Mouse (Mus musculus): ENCODE results near the gene Hspa8. TPM values are rescaled to one million over a fixed set of nuclear protein-coding genes. Genes with fewer than 3 reads are reported as not detected.
"Not testable (repeated sequence)": the region's sequence is repeated elsewhere in the genome, so short reads cannot be mapped to it uniquely, and the experiment has no call there.

The Hspa8 gene
- total RNA-seq, 2 experiments from 2014 or later: 2,467 to 3,514 TPM

DNA sequence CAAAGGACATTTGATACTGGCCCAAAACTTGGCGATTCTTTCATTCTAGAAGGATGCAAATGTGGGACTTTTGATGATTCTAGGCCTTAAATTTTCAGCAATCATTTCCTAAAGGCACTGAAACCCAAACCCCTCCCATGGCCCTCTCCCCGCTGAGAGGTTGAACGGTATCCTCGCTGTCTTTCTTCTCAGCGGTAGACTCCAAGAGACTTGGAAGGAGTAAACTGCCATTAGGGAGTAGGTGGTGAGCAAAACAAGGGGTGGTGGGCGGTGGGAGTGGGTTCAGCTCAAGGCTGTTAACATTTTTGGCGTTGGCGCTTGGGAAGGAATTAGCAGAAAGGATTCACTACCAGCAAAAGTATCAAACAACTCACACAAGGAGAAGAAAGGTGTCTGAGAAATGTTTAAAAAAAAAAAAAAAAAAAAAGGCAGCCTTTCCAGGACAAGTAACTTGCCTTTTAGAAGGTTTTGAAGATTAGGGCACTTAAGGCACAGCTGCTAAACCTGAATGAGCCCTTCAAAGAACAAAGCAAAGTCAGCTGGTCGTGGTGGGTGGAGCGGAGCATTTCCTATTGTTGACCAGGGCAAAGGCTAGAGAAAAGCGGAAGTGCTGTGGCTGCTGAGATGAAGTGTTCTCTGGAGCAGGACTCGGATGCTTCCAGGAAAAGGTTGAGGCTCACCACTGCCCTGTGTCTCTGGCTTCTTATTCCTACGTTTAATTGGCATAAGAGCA, 17.0 kb upstream of the Hspa8 start:
- peak; percentile 77 for ATAC-seq (ENCODE audit: poor library complexity, severe bottlenecking)

- ATAC-seq (ENCODE audit: poor library complexity, severe bottlenecking): no peak
Measured at GRCm38 (mm10) chr9:40784374-40784967, 16.3 kb upstream of the Hspa8 start.

DNA sequence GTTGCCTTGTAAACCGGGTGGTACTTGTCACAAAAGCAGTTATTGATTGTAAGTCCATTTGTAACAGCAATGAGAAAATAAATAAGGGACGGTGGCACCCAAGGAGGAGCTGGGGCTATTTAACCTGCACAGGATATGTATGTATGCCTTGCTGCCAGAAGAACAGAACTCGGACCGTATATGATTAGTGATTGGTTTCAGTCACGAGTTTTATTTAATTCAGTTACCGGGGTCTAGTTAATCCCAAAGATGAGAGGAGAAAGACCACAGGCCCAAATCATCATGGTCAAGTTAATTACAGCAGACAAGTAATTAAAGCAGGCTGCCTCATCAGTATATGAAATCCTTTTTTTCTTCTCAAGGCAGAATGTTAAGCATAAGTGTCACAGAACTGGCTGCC, 15.3 kb upstream of the Hspa8 start:
- ATAC-seq (ENCODE audit: poor library complexity, severe bottlenecking): no peak

DNA sequence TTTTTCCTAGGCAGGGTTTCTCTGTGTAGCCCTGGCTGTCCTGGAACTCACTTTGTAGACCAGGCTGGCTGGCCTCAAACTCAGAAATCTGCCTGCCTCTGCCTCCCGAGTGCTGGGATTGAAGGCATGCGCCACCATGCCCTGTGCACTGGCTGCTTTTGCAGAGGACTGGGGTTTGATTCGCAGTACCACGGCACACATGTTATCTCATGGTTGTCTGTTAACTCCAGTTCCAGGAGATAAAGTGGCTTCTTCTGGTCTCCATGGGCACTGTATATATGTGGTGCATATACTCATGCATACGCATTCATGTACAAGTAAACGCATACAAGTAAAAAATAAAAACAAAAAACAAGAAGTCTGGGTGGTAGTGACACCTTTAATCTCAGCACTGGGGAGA, 14.0 kb upstream of the Hspa8 start:
- ATAC-seq (ENCODE audit: poor library complexity, severe bottlenecking): not testable (repeated sequence)

- no peak for ATAC-seq (ENCODE audit: poor library complexity, severe bottlenecking)
Measured at GRCm38 (mm10) chr9:40791864-40792633, 8.7 kb upstream of the Hspa8 start.

DNA sequence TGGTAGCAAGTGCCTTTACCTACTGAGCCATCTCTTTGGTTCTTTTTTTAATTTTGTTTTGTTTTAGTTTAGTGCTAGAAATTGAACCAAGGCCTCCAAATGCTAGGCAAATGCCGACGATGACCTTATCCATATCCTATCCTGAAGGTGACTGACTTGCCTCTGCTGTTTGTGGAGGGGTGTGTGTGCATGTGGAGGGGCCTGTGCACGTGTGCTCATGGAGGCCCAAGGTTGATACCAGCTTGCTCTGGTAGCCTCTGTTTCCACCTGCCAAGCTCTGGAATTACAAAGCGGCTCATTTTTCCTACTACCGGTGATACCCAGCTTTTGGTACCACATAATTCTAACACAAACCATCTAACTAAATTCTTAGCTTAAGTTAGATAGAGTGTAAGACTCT, 7.2 kb upstream of the Hspa8 start:
- ATAC-seq (ENCODE audit: poor library complexity, severe bottlenecking): no peak

DNA sequence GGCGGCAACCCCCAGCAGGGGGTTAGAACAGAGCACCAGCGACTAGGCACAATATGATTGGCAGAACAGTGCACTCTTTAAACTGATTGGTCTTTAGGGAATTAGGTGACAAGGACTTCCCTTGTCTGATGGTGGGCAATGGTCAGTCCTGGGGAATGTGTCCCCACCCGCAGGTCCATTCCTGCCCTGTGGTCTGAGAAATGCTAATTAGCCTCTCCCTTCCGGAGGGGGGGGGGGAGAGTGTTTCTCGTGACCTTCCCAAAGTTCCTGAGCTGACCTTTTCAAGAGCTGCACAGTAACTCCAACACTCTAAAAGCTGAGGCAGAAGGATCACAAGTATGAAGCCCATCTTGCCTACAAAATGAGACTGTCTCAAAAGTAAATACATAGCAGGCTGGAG, 6.5 kb upstream of the Hspa8 start:
- ATAC-seq (ENCODE audit: poor library complexity, severe bottlenecking): no peak

GRCm38 (mm10) chr9:40794926-40795325, 5.9 kb upstream of the Hspa8 start:
- ATAC-seq (ENCODE audit: poor library complexity, severe bottlenecking): no peak

DNA sequence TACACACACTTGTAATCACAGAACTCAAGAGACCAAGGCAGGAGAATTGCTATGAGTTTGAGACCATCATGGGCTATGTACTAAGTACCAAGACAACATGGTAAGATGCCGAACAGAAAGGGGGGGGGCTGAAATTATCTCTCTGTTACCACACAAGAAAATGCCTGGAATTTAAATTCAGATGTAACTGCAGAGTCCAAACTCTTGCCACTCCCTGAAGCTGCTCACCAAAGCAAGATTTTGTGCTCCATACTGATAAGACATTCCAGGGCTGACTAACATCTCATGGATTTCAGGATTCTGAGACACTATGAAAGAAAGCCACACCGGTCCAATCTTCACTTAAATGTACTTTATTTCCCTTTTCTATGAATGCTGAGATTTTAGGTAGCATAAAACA, 5.2 kb upstream of the Hspa8 start:
- ATAC-seq (ENCODE audit: poor library complexity, severe bottlenecking): no peak

- ATAC-seq (ENCODE audit: poor library complexity, severe bottlenecking): no peak
Measured at GRCm38 (mm10) chr9:40796054-40796453, 4.7 kb upstream of the Hspa8 start.

GRCm38 (mm10) chr9:40798247-40798960, 2.4 kb upstream of the Hspa8 start:
- no peak for ATAC-seq (ENCODE audit: poor library complexity, severe bottlenecking)

- ATAC-seq (ENCODE audit: poor library complexity, severe bottlenecking): no peak
Measured at GRCm38 (mm10) chr9:40799112-40799511, 1.7 kb upstream of the Hspa8 start.

GRCm38 (mm10) chr9:40799837-40800501, 815 bp upstream of the Hspa8 start:
- peak; percentile 43 for ATAC-seq (ENCODE audit: poor library complexity, severe bottlenecking)

DNA sequence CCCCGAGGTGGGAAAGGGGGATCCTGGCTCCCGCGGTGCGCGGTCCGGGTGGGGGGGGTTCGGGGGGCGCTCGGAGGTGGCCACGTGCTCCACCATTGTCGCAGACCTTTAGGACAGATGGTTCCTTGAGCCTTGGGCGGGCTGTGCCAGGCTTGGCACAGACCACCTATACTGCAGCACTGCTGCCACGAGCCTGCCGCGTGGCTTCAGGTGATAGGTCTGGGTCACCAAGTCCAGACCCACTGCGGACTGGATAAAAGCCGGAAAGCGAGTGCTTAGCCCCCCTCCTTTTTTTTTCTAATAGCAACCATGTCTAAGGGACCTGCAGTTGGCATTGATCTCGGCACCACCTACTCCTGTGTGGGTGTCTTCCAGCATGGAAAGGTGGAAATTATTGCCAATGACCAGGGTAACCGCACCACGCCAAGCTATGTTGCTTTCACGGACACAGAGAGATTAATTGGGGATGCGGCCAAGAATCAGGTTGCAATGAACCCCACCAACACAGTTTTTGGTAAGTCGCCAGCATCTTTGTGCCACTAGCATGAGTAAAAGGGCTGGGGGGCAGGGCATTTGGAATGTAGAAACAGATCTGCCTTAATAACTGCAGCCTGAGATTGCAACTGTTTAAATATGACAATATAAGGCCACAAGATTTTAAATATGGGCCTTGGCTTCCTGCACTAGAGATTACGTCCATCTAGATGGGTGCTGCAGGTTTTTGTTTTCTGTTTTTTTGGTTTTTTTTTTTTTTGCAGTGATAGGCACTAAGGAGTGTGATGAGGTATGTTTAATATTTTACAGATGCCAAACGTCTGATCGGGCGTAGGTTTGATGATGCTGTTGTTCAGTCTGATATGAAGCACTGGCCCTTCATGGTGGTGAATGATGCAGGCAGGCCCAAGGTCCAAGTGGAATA, 1.1 kb downstream of the Hspa8 start:
- ATAC-seq (ENCODE audit: poor library complexity, severe bottlenecking): not testable (repeated sequence)

GRCm38 (mm10) chr9:40802533-40802875, 1.7 kb downstream of the Hspa8 start:
- not testable (repeated sequence) for ATAC-seq (ENCODE audit: poor library complexity, severe bottlenecking)

GRCm38 (mm10) chr9:40804576-40804975, 3.8 kb downstream of the Hspa8 start:
- ATAC-seq (ENCODE audit: poor library complexity, severe bottlenecking): not testable (repeated sequence)

- ATAC-seq (ENCODE audit: poor library complexity, severe bottlenecking): no peak
Measured at GRCm38 (mm10) chr9:40805263-40805662, 4.5 kb downstream of the Hspa8 start.

DNA sequence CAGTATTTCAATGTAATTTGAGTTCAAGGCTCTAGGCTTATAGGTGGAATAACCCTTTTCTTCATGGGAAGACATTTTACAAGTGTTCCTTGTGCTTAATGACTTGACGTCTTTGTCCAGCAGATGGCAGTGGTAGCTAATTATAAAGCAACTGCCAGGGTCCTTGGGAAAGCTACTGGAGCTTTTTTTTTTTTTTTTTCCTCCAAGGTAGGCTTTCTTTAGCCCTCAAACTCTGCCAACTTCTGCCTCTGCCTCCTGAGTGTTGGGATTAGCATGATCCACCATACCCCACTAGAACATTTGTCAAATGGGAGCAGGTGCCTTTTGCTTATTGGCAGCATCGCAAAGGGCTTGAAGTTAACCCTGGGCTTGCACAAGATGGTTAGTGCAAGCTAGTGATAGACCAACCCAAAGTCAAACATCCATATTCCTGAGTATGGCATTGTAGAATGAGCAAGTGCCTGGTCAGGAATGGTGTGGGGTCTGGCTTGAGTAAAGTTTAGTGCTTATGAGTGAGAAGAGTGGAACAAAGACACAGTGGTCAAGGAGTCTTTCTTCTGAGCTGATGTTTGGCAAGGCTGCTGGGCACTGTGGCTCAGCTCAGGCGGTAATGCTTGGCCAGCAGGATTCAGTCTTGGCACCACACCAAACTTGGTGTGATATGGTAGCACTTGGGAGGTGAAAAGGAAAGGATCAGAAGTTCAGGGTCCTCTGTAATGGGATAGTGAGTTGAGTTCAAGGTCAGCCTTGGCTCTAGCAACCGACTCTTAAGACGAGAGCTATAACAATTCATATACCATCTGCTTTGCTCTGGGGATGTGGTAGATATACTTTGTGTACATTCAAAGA, 5.9 kb downstream of the Hspa8 start:
- peak; percentile 36; the same call in 1 of the 2 replicates for ATAC-seq (ENCODE audit: poor library complexity, severe bottlenecking)
